Mouse (Mus musculus): ENCODE measurements around the gene Gm6763. TPM values are rescaled to one million over a fixed set of nuclear protein-coding genes. Genes with fewer than 3 reads are reported as not detected.
"Not testable (repeated sequence)": the region's sequence is repeated elsewhere in the genome, so short reads cannot be mapped to it uniquely, and the experiment has no call there.

The Gm6763 gene
- polyA plus RNA-seq (2012; ENCODE audit: insufficient read depth, insufficient read length, low replicate concordance, missing spikeins) = not detected in 2 replicates

GRCm38 (mm10) chr10:104151197-104151596, at the start of gene Gm6763:
Gene Gm6763, plus strand, starts transcription at chr10:104151497.
- not testable (repeated sequence) for H3K4me1 ChIP-seq (ENCODE audit: control insufficient read depth, insufficient read depth, low read length); H3K4me3 ChIP-seq (ENCODE audit: insufficient read depth, low read depth, low read length); H3K27ac ChIP-seq (ENCODE audit: insufficient read depth, low read depth, low read length)
- no CpG with 5 or more reads among the region's 3 CpGs for WGBS

- Histone ChIP-seq H3K4me1 (ENCODE audit: control insufficient read depth, insufficient read depth, low read length) (no peaks in the 10 kb centered on the region), H3K27ac (ENCODE audit: insufficient read depth, low read depth, low read length) (no peak overlapping the region), H3K4me3 (ENCODE audit: insufficient read depth, low read depth, low read length) (no peak overlapping the region)
- WGBS = 73% methylated on average over 3 of the region's 3 CpGs
- TF ChIP-seq CTCF (IDR thresholded peaks at IDR 0.05; ENCODE audit: insufficient read depth, low read depth, low read length) (no peak), POLR2A (IDR thresholded peaks at IDR 0.05; ENCODE audit: insufficient read depth, low read depth, low read length) (no peak)
Measured at GRCm38 (mm10) chr10:104110044-104110443, 41.3 kb upstream of the Gm6763 start.

- Histone ChIP-seq H3K4me3 (ENCODE audit: insufficient read depth, low read depth, low read length) (no peak overlapping the region), H3K27ac (ENCODE audit: insufficient read depth, low read depth, low read length) (no peak overlapping the region), H3K4me1 (ENCODE audit: control insufficient read depth, insufficient read depth, low read length) (no peaks in the 10 kb centered on the region)
- TF ChIP-seq CTCF (IDR thresholded peaks at IDR 0.05; ENCODE audit: insufficient read depth, low read depth, low read length) = no peak
- no peak for TF ChIP-seq POLR2A (IDR thresholded peaks at IDR 0.05; ENCODE audit: insufficient read depth, low read depth, low read length)
- 91% methylated on average over 2 of the region's 2 CpGs for WGBS
Measured at GRCm38 (mm10) chr10:104118312-104118711, 33.0 kb upstream of the Gm6763 start.

GRCm38 (mm10) chr10:104142687-104143086, 8.6 kb upstream of the Gm6763 start, which contains the start of gene Gm21293:
Gene Gm21293, plus strand, starts transcription at chr10:104142987.
- H3K4me3 ChIP-seq (ENCODE audit: insufficient read depth, low read depth, low read length); H3K4me1 ChIP-seq (ENCODE audit: control insufficient read depth, insufficient read depth, low read length); H3K27ac ChIP-seq (ENCODE audit: insufficient read depth, low read depth, low read length): not testable (repeated sequence)
- WGBS = no CpG with 5 or more reads among the region's 3 CpGs

- not testable (repeated sequence) for H3K27ac ChIP-seq (ENCODE audit: insufficient read depth, low read depth, low read length); H3K4me3 ChIP-seq (ENCODE audit: insufficient read depth, low read depth, low read length); H3K4me1 ChIP-seq (ENCODE audit: control insufficient read depth, insufficient read depth, low read length)
- no CpG with 5 or more reads among the region's 3 CpGs for WGBS
Measured at GRCm38 (mm10) chr10:104159706-104160105, 8.4 kb downstream of the Gm6763 start, which contains the start of gene Gm8764. Gene Gm8764, plus strand, starts transcription at chr10:104160006.

- H3K4me1 ChIP-seq (ENCODE audit: control insufficient read depth, insufficient read depth, low read length); H3K4me3 ChIP-seq (ENCODE audit: insufficient read depth, low read depth, low read length); H3K27ac ChIP-seq (ENCODE audit: insufficient read depth, low read depth, low read length): not testable (repeated sequence)
- WGBS = no CpG with 5 or more reads among the region's 3 CpGs
Measured at GRCm38 (mm10) chr10:104168215-104168614, 16.9 kb downstream of the Gm6763 start, which contains the start of gene Gm21304. Gene Gm21304, plus strand, starts transcription at chr10:104168515.

- no CpG with 5 or more reads among the region's 3 CpGs for WGBS
Measured at GRCm38 (mm10) chr10:104176724-104177123, 25.4 kb downstream of the Gm6763 start, which contains the start of gene Gm21312. Gene Gm21312, plus strand, starts transcription at chr10:104177024.

GRCm38 (mm10) chr10:104185233-104185632, 33.9 kb downstream of the Gm6763 start, which contains the start of gene Gm20765:
Gene Gm20765, plus strand, starts transcription at chr10:104185533.
- H3K4me3 ChIP-seq (ENCODE audit: insufficient read depth, low read depth, low read length); H3K4me1 ChIP-seq (ENCODE audit: control insufficient read depth, insufficient read depth, low read length); H3K27ac ChIP-seq (ENCODE audit: insufficient read depth, low read depth, low read length): not testable (repeated sequence)
- WGBS = no CpG with 5 or more reads among the region's 3 CpGs

More at GRCm38 (mm10) chr10:104176724-104177123, 25.4 kb downstream of the Gm6763 start, which contains the start of gene Gm21312:
- not testable (repeated sequence) for H3K4me1 ChIP-seq (ENCODE audit: control insufficient read depth, insufficient read depth, low read length); H3K27ac ChIP-seq (ENCODE audit: insufficient read depth, low read depth, low read length); H3K4me3 ChIP-seq (ENCODE audit: insufficient read depth, low read depth, low read length)

- not testable (repeated sequence) for H3K27ac ChIP-seq (ENCODE audit: insufficient read depth, low read depth, low read length); H3K4me1 ChIP-seq (ENCODE audit: control insufficient read depth, insufficient read depth, low read length); H3K4me3 ChIP-seq (ENCODE audit: insufficient read depth, low read depth, low read length)
- WGBS = no CpG with 5 or more reads among the region's 3 CpGs
Measured at GRCm38 (mm10) chr10:104193742-104194141, 42.4 kb downstream of the Gm6763 start, which contains the start of gene Gm4340. Gene Gm4340, plus strand, starts transcription at chr10:104194042.

Other genes starting within 250 kb of the Gm6763 start
- gene Gm21293, start 8.5 kb upstream of the Gm6763 start, polyA plus RNA-seq (2012; ENCODE audit: insufficient read depth, insufficient read length, low replicate concordance, missing spikeins) = not detected in 2 replicates
- not detected in 2 replicates for gene Gm8764, start 8.5 kb downstream of the Gm6763 start, polyA plus RNA-seq (2012; ENCODE audit: insufficient read depth, insufficient read length, low replicate concordance, missing spikeins)
- gene Gm21304, start 17.0 kb downstream of the Gm6763 start, polyA plus RNA-seq (2012; ENCODE audit: insufficient read depth, insufficient read length, low replicate concordance, missing spikeins) = not detected in 2 replicates
- gene Gm21312, start 25.5 kb downstream of the Gm6763 start, polyA plus RNA-seq (2012; ENCODE audit: insufficient read depth, insufficient read length, low replicate concordance, missing spikeins) = not detected in 2 replicates
- not detected in 2 replicates for gene Gm20765, start 34.0 kb downstream of the Gm6763 start, polyA plus RNA-seq (2012; ENCODE audit: insufficient read depth, insufficient read length, low replicate concordance, missing spikeins)
- not detected in 2 replicates for gene Gm4340, start 42.5 kb downstream of the Gm6763 start, polyA plus RNA-seq (2012; ENCODE audit: insufficient read depth, insufficient read length, low replicate concordance, missing spikeins)